Mouse (Mus musculus) stomach, postnatal 0 days (tissue): Measurements from ENCODE around the gene Ang2.
"Not testable (repeated sequence)": the region's sequence is repeated elsewhere in the genome, so short reads cannot be mapped to it uniquely, and the experiment has no call there.

Experiments
- CTCF ChIP-seq: IDR thresholded peaks from 2 replicates; pipeline ENCODE4 v1.5.1; 2016; ENCODE audit warnings: antibody characterized with exemption, low read depth, mild to moderate bottlenecking, moderate library complexity
- EP300 ChIP-seq: optimal IDR thresholded peaks from 2 replicates; pipeline ENCODE3; 2016; ENCODE audit warnings: antibody characterized with exemption

DNA sequence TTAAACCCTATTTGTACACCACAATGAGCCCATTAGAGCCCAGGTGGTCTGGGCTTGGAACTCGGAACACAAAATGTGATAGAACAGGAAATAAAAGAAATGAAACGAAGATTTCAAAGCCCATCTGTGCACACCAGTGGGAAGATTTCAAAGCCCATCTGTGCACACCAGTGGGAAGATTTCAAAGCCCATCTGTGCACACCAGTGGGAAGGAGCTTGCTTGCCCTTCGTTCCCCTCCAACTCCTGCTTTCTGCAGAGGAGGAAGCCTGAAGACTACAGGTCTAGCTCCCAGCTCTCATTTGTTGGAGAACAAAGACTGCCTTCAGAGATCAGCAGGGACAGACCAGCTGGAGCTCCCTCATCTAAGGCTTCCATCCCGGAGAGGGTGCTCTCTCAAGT is 26.0 kb downstream of the Ang2 start:
- TF ChIP-seq CTCF, EP300: not testable (repeated sequence)
